Mouse (Mus musculus): Measurements from ENCODE around the gene Bbx.

Gene Bbx

DNA sequence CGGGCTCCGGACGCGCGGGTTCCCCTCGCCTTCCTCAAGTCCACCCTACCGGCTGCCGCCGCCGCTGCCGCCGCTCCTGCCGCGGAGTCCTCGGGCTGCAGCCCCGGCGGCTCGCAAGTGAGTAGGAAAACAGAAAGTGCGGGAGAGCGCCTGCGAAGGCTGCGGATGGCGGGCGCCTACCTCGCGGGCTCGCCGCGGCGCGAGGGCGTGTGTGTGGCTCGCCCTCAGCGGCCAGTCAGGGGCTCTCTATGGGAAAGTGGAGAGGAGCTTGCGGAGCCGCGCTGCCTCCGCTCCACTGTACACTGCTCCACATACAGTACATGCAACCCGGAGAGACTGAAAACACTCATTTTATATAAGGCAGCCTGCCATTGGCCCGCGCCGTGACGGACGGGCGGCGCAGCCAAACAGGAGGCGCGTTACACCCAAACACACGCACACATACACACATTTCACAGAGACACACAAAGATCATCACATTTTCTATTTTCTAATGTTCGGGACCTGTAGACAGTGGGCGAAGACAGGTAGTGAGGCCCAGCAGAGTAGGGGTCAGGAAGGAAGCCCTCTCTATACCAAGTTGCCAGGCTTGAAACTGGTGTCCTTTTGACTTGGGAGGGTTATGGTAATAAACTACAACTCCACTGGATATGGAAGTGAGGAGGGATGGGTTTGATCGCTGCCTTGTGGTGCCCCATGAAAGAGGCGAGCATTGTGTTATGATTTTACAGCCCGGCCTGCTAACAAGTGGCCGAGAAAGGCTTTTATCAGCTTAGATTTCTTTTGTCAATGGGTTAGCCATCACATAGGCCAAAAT lies at the start of gene Bbx:
Gene Bbx (minus strand): TSS at position 329 of the 817 bp plus-strand sequence.
- DNase-seq, result peak; percentile 96 to 98

DNA sequence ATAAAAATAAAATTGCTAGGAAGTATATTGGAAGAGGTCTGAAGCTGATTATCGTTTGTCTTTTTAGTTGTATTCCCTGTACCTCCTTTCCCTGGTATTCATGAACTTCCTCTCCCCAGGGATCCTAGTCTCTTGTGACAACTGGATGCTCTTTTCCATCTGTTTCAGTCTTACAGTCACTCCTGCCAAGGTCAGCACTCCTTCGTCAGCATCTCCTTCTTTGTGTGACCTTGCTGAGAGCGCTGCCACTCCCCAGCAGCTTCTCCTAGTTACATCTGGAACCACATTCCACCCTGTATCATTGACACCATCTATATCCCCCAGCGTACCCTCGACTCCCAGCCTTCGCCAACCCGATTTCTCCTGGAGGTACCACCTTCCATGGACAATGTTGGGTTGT lies 49.7 kb upstream of the Bbx start:
- DNase-seq, result no peak

DNA sequence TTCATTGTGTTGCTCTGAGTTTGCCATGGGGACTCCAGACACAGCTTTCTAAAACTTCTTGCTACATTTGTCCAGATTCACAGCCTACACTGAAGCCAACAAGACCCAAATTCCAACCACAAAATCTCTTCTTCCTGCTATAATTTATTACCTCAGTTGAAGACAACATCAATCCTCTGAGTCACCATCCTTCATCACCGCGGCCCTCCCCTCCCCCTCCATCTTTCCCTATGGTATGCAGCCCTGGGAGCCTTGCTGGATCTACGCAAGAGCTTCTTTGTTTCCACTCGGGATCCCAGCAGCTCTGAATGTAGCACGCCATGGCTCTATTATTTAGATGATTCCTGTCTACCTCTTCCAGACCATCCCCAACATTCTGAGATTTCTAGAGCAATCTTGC lies 49.2 kb upstream of the Bbx start:
- DNase-seq, result no peak

DNA sequence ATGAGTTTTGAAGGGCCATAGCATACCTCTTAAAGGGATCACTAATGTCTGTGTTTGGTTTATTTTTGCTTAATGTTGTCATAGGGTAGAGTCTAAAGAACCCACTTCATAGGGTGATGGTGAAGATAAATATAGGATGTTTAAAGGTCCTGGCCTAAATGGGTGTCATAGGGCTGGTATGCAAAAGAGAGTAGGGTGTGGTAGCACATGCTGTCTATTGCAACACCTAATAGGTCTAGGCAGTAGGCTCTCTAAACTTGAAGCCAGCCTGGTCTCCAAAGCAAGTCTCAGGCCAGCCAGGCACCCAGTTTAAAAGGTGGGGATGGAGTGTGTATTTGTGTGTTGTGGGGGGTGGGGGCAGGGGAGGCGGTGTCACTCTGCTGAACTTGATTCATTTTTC lies 46.5 kb upstream of the Bbx start:
- DNase-seq, result no peak

DNA sequence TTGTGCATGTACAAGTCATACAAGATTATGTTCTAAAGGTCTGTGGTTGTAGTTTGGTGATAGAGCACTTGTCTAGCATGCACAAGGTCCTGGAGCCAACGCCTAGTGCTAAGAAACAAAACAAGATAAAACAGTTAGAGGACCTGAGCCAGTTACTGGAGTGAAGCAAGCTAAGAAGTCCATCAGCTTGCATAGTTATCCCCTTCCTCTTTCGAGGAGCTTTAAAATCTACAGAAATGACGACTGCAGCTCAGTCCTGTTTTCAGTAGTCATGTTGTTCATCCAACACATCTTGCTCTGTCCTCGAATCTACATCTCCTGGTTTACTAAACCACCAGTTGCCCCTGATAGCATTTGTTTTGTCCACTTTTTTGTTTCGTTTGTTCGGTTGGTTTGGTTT lies 45.4 kb upstream of the Bbx start:
- DNase-seq, result no peak

DNA sequence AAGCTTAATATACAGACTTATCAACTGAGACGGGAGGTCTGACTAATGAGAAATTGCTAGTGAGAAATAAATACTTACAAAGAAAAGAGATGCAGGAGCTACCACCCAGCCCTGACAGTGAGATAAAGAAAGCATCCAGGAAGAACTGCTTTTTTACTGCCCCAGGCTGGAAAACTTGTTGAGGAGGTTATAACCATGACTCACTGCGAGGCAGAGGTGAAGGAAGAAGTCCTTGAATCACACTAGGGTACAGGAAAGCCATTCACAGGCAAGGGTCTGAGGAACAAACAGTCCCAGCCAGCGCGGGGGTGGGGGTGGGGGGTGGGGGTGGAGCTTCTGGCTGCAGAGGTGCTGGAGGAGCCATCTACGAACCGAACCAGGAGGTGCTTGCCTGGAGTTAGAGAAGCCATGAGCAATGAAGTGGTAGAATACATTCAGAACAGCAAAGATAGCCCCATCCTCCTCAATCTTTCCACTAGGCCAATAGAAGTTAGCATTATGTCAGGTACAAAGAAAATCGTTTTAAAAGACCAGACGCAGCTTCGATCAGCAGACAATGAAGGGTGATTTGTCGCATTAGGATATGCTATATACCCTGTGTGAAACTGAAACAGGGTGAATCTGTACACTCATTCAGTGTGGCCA lies 30.2 kb upstream of the Bbx start:
- no peak for DNase-seq

DNA sequence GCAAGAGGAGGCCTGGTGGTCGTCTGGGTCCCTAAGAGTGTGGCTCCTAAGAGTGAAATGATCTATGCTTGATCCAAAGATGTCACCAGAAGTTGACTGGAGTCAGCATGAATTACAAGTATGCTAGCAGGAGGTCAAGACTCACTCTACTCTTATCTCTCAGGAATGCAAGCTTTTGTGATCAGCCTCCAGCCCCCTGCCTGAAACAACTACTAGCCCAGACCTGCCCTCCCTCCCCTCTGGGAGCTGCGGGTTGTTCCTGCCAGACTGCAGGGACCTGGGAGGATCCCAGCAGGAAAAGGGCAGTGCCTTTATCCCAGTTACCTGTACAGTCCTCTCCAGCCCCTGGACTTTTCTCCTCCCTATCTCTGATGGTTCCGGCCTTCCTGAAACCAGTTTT lies 27.0 kb upstream of the Bbx start:
- DNase-seq, result no peak

DNA sequence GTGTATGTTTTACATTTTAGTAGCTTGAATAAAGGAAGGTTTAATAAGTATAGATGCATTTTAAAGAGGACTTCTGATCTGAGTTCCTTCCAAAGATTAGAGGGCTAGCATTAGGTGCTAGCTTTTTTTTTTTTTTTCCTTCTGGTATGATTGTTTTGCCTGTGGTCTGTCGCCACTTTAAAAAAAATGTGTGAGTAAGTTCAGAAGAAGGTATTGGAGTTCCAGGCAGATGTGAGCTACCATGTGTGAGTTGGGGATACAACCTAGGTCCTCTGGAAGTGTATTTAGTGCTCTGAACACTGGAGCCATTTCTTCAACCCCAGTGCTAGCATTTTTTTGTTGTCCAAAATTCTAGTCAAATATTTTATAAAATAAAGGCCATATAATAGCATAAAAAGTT lies 23.9 kb upstream of the Bbx start:
- DNase-seq, result no peak

DNA sequence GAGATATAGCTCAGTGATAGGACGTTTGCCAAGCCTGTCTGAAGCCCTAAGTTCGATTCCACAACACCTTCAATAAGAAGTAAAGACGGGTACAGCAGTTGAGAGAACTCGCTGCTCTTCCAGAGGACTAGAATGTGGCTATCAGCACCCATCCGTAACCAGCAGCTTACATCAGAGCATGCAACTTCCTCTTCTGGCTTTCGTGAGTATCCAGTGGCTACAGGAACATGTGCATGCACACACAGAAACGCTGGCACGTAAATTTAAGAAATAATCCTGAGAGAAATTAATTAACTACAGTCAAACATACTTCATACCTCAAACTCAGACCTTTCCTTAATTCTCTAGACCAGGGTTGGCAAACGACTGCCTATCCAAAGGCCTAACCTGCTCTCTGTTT lies 16.9 kb upstream of the Bbx start:
- DNase-seq, result no peak

DNA sequence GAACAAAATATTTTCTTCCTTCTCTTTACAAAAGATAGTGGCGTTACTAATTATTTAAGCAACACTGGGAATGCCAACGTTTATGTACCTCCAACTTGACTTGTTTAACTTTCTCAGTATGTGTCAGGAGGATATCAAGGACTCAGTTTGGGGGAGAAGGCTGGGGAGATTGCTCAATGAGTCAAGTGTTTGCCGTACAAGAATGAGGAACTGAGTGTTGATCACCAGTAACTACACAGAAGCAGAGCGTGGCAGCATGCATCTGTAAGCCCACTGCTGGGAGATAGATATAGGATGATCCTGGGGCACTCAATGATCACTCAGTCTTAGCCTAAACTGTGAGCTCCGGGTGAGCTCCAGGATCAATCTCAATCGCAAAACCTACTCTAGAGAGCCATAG lies 12.8 kb upstream of the Bbx start:
- no peak for DNase-seq

DNA sequence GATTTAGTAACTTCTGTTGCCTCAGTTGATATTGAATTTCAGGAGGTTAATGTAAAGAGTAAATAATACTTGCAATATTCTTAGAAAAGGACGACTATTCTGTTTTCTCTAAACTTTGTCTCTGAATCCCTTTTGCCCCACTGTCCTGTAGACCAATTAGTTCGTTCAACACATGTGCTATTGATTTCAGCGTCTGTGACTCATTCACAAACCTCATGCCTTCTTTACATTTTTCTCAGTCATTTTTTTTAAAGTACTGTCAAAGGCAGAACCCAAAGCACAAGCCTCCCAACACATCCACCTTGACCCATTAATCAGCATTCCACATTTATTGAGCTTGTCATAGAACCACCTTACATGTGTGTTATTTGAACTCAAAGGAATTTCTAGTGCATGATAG lies 6.6 kb upstream of the Bbx start:
- no peak for DNase-seq

DNA sequence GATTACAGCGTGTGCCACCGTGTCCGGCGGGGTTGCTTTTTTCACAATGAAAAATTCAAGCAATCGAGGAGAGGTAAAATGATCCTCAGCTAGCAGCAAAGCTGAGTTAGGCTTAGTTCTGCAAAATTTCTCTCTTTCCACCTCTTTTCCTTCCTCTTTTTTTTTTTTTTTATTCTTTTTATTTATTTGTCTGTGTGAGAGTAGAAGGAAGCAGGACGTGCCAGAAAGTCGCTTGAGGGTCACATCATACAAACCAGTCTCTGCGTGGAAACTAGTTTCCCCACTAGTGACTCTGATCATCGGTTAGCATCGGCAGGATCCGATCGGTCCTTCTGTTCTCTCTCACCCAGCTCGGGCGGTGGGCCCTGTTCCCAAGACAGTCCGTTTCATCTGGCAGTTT lies 5.6 kb upstream of the Bbx start:
- DNase-seq, result no peak

DNA sequence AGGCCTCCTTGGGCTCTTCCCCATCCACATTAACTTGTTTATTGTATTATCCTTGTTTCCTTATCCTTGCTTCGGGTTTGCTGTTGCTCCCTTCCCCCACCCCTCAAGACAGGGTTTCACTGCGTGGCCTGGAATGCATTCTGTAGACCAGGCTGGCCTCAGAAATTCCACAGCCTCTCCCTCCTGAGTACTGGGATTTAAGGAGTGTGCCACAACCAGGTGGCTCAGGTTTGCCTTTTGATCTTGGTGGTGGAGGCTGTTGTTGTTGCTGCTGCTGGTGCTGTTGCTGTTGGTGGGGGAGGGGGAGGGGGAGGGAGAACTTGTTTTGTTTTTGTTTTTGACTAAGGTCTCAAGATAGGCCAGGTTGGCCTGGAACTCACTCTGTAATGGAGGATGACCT lies 5.1 kb upstream of the Bbx start:
- no peak for DNase-seq

DNA sequence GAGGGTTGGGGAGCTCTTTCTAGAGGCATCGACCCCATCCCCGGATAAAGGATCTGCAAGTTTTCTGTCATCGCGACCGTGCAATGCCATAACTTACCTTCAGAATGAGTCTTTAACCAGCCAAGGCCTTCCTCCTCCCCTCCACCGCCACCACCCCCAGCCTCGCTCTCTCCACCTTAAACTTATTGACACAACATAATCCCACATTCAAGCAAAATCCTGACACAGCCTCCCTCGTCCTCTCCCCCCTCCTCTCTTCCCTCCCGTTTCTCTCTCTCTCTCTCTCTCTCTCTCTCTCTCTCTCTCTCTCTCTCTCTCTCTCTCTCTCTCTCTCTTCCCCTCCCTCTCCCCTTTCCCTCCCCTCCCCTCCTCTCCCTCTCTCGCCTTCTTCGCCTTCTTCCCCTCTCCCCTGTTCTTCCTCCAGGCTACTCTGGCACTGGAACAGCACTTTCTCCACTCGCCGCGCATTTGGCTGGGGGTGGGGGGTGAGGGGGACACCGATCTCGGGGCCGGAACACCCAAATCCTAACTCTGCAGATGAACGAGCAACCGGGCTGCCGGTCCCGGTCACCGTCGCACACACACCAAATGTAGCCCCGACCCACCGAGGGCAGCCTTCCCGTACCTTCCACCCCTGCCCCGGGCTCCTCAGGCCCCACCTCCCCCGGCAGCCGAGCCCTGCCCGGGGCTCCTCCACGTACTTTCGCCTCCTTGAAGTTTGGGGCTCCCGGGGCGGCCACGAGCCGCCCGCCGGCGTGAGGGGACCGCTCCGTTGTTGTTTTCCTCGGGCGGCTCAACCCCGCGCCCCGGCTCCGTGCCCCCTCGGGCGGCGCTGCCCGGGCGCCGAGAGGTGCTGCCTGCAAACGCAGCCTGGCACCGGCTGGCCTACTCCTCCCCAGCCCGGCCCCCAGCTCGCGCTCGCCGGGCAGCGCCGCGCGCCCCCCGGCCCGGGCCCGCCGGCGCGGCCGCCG lies 894 bp downstream of the Bbx start:
- DNase-seq, result peak; percentile 36 to 69

DNA sequence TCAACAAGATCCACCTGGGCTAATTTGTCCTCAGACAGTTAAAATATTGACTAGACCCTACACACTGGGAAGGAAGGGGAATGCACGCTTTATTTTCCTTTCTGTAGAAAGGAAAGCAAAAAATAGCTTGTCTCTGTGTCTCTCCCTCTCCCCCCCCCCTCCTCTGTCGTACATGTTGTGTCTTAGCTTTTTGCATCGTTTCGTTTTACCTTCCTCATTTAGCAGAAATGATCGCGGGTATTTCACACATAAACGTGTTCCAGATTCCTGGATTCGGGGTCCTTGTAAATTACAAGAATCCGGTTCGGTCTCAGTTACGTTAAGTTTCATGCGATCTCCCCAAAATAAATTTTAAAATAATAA lies 1.7 kb downstream of the Bbx start:
- peak; percentile 7 to 9 for DNase-seq

DNA sequence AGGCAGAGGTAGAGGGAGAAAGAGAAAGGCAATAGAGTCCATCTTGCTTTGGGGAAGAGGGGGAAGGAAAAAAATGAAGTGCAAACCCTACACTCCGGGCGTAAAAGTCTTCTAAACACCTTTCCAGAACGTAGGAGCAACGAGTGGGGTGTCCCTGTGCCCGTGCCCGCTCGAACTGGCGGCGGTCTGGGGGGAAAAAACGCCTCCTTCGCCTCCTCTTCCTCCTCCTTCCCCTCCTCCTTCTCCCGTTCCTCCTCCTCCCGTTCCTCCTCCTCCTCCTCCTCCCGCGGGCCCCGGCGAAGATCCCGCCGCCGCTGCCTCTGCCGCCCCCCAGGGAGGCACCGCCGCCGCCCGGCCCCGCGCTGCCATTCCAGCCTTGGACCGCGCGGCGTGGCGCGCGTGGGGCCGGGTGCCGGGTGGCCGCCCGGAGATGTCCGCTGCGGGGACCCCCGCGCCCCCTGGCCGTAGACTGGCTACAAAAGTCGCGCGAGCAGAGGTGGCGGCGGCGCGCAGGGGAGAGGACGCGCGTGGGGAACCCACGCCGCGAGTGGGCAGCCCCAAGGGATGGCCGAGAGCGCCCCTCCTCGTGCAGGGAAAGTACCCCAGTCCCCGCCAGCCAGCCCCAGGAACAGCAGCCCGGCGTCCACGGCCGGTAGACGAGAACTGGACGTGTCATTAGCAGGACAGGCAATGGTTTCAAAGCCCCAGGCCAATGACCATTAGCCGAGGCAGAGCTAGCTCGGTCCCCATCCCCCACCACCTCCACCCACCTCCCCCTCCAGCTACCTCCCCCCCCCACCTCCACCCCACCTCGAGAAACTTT lies 2.3 kb downstream of the Bbx start:
- DNase-seq, result peak; percentile 29 to 67

DNA sequence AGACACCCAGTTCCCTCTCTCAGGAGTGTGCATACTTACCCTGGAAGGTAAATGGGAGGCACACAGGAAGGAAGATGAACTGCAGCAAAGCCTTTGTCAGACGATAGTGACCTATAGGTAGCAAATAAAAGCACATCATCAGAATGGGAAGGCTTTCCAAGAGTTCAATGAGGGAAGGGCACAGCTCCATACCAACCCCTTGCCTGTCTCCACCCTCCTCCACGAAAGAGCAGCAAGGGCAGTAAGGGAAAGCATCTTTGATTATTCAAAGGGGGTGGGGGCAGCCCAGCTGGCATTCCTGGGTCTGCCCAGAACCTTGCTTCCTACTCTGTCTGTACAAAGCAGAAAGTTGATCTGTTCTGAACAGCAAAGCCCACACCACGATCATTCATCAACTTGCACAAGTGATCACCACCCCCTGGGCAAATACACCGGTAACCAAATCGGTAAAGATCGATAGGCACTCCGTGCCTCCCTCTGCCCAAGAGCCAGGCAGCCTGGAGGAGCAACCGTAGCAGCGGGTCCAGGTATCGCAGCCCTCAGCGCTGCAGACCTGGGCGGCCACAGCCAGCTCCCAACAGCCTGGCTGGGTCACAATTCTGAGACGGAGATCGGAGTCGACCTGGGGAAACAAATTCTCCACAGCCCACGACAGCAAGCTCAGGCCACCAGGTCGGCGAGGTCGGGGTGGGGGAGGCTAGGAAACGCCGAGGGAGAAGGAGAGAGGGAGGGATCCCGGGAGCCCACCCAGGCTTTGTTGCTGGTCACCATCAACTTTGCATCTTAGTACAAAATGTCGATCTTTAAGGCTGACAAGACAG lies 3.1 kb downstream of the Bbx start:
- DNase-seq, result peak; percentile 4 to 45

DNA sequence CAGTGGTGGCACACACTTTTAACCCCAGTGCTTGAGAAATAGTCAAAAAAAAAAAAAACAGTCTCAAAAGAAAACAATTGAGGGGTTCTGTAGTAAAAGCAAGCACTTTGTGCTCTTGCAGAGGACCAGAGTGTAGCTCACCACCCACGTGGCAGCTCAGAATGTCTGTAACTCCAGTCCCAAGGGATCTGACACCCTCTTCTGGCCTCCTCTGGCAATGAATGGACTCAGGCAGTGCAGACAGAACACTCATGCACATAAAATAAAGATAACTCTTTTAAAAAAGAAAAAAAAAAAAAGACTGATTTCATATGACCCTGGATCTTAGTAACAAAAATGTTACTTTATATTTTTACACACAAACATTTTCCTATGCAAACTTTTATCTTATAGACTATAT lies 12.1 kb downstream of the Bbx start:
- DNase-seq, result peak; percentile 12 to 30

DNA sequence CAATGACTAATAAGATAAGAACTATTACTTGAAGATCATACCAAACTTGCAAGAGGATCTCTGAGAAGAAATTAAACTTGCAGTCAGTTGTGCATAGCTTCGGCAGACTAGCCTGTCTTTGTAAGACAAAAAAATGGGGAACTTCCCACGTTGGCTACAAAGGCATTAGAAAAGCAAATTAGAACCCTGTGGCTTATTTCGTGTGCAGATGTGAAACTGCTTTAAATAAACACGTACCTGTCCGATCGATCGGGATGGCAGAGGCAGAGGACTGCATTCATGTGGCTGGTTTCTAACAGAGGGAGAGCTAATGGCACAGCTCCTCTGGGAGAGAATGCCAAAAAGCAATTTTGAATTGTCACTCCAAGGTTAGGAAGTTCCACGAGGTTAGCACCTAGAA lies 16.8 kb downstream of the Bbx start:
- no peak for DNase-seq

DNA sequence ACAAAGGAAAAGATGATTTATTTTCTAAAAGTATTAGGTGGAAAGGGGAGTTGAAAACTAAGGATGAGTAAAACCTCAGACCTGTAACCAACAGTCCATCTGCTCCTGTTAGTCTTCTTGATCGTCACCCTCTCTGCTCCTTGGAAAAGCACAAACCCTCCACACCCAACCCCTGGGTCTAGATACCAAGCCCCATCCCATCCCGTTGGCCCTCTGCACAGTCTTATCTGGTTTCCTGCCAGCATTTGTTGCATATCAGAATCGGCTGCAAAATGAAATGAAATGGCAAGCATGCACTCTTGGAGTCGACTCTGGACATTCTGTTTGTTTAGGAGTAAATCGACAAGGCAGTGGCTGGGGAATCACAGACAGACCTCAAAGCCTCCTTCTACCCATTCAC lies 29.3 kb downstream of the Bbx start:
- no peak for DNase-seq

DNA sequence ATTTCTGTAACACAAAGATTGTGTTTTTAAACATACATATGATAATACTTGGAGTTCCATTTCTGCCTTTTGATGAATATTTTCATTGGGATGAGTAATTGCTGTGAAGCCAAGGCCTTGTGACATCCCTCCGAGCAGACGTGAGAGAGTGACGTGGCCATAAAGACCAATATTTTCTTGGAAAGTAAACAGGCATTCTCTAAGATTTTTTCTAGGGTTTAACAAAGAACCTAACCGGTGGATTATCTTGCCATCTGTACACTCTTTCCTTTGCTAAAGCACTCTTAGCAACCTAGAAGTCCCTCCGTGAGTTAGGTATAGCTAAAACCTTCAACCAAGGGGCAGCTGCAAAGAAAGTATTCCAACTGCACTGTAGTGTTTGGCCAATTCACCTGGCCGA lies 32.4 kb downstream of the Bbx start:
- no peak for DNase-seq

DNA sequence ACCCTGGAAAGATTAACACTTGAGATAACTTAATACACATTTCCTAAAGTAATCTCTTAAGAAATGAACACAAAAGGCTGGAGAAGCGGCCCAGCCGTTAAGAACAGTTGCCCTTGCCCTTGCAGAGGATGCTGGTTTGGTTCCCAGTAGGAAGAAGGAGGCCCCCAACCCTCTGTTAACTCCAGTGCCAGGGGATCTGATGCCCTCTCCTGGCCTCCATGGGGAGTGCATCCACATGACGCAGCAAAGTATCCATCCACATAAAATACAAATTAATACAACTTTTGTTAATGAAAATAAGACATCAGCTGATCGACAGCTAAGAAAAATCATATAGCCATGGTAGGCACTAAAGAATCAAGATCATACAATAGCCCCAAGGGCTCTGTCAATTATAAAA lies 33.6 kb downstream of the Bbx start:
- peak in 1 of 2 experiments; percentile 9 for DNase-seq

Data from kidney, postnatal 36 days (tissue).